Mouse (Mus musculus): Measurements from ENCODE around the gene Tcf20. TPM values are rescaled to one million over a fixed set of nuclear protein-coding genes. Genes with fewer than 3 reads are reported as not detected.

The Tcf20 gene
- 4.0 and 6.0 TPM in 2 replicates for polyA plus RNA-seq (2016; fragmentation: Nextera tagmentation; extraction: Ambion mirVana)

DNA sequence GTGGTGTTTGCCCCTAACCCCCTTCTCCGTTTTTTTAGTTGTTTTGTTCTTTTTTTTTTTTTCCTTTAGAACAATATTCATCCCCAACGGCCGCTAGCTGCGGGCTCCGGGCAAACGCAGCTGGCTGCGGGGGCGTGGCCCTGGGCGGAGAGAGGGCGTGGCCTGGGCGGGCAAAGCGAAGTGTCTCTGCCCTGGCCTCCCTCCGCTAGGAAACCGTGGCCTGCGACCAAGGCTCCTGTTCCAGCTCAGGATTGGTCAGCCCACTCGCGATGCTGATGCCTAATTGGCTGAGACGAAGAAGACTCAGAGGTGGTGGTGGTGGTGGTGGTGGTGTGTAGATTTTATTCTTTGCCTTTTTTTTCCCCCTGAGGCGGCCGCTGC lies at the start of gene Tcf20:
Gene Tcf20 (minus strand): TSS at position 141 of the 381 bp plus-strand sequence.
- Histone ChIP-seq H3K27ac (no peak within 1 kb of the TSS), H3K4me1 (peaks cover 39% of the 10 kb centered on the region), H3K9me3 (no peaks in the 10 kb centered on the region), H3K4me3 (peak within 1 kb of the TSS; percentile 61), H3K36me3 (no peaks in the 10 kb centered on the region), H3K27me3 (ENCODE audit: insufficient read depth, poor library complexity, severe bottlenecking) (peaks cover 77% of the 10 kb centered on the region)
- under 1% methylated on average over 20 of the region's 20 CpGs for WGBS
- DNase-seq (ENCODE audit: low spot score), result peak; percentile 95

DNA sequence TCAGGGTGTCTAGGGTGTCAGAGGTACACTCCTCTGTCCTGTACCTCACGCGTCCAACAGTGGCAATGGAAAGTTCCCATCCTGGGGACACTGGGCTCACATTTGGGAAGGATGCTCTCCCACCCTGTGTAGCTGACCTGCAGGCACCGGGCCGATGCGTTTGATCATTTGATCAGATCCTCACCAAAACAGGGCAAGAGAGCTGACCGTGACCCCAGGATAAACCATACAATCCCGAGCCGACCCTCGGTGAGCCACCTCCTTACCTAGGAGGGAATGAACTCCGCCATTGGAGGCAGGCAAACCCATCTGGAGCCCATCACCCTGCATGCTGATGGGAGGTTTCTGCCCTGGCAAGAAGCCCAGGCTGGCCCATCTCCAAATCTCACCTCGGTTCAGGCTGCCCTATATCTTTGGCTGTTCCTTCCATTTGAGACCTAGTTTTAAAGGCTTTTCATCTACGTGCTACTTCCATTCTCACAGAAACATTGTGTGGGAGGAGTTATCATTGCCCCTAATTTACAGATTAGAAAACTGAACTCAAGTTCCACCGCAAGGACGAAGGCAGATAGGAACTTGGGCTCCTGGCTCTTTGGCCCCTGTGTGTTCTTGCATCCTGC lies 49.3 kb upstream of the Tcf20 start:
- WGBS, result 81% methylated on average over 14 of the region's 14 CpGs
- H3K27me3 ChIP-seq (ENCODE audit: insufficient read depth, poor library complexity, severe bottlenecking), result peaks cover 59% of the 10 kb centered on the region
- H3K27ac ChIP-seq, result no peak overlapping the region
- no peaks in the 10 kb centered on the region for H3K9me3 ChIP-seq
- H3K4me3 ChIP-seq, result no peak overlapping the region
- H3K36me3 ChIP-seq, result no peaks in the 10 kb centered on the region
- H3K4me1 ChIP-seq, result peaks cover 45% of the 10 kb centered on the region
- no peak for DNase-seq (ENCODE audit: low spot score)

DNA sequence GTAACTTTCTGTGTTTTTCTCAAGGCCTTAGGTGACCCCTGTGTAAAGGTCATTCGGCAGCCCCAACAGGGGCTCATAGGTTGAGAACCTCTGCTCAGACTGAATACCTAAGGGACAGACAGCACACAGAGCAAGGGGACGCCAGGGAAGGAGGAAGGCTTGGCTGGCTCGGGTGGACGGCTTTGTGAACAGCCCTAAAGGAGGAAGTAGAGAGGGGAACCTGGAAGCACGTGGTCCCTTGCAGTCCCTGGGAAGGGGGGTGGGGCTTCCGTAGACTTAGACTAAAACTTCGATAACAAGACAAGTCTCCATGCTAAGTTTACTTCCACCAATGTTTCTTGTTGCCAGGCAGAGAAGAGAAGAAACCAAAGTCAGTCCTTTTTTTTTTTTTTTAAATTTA lies 48.4 kb upstream of the Tcf20 start:
- no peaks in the 10 kb centered on the region for H3K36me3 ChIP-seq
- H3K27ac ChIP-seq, result no peak overlapping the region
- H3K27me3 ChIP-seq (ENCODE audit: insufficient read depth, poor library complexity, severe bottlenecking), result peaks cover 68% of the 10 kb centered on the region
- no peaks in the 10 kb centered on the region for H3K9me3 ChIP-seq
- no peak overlapping the region for H3K4me3 ChIP-seq
- peaks cover 45% of the 10 kb centered on the region for H3K4me1 ChIP-seq
- 56% methylated on average over 7 of the region's 7 CpGs for WGBS
- DNase-seq (ENCODE audit: low spot score), result no peak

DNA sequence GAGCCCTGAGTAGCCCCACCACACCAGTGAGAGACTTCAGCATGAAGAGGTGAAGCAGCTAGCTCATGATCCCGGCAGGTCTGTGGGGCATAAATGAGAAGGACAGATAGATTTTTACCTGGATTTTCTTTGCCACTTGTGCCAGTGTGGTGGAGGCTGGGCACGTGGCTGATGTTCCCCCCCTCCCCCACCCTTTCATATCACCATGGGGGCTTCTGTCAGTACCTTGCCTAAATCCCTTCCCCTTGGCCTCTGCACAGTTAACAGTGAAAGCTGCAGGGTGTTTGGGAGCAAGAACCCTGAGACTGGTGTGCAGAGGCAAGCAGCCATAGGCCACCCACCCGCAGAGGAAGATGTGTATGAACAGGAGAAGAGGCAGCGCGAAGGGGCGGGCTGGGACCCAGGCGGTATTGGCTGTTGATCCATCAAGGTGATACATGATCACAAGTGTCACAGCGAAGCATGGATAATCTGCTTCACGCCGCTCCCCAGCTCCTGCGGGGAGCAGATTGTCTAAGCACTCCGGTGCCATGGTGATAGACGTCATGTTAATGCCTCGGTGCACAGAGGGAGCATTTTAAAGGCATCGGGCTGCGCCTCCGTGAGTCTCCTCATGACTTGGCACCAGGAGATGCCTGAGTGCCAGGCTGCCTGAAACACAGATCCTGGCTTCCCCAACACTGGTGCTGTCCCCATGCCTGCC lies 46.8 kb upstream of the Tcf20 start:
- H3K27ac ChIP-seq, result peak overlapping the region; percentile 26
- peak overlapping the region; percentile 38 for H3K4me3 ChIP-seq

DNA sequence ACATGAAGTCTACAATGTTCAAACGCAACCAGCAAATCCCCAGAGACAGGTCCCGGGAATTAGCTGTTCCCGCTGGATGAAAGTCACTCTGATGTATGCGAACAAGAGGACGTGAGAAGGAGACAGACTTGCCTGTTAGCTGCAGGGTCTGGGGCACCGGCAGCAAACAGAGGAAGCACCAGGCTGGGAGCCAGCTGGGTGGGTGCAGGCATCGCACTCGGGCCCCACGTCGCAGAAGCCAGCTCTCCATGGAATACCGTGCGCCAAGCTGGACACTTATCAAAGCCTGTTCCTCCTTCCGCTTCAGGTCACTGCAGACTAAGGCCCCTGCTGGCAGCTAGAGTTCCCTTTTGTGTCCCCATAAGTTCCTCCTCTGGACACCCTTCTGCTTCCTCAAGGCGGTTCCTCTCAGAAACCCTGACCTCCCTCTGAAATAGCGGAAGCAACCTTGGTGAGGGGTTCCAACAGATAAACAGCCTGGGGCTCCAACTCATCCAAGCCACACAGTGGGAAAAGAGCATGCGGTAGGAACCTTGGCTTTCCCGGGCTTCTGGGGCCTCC lies 45.4 kb upstream of the Tcf20 start, which contains the start of gene Nfam1:
Gene Nfam1 (minus strand): TSS at position 326 of the 561 bp plus-strand sequence.
- Histone ChIP-seq H3K4me1 (peaks cover 54% of the 10 kb centered on the region), H3K4me3 (peak within 1 kb of the TSS; percentile 30), H3K36me3 (no peaks in the 10 kb centered on the region), H3K9me3 (no peaks in the 10 kb centered on the region), H3K27ac (peak within 1 kb of the TSS; percentile 26; the same call in 1 of the 2 replicates), H3K27me3 (ENCODE audit: insufficient read depth, poor library complexity, severe bottlenecking) (peaks cover 57% of the 10 kb centered on the region)
- DNase-seq (ENCODE audit: low spot score), result no peak
- WGBS, result 20% methylated on average over 17 of the region's 17 CpGs

More for the DNA sequence above, 46.8 kb upstream of the Tcf20 start:
- DNase-seq (ENCODE audit: low spot score), result no peak
- H3K4me1 ChIP-seq, result peaks cover 50% of the 10 kb centered on the region
- H3K36me3 ChIP-seq, result no peaks in the 10 kb centered on the region
- WGBS, result 9% methylated on average over 17 of the region's 17 CpGs
- no peaks in the 10 kb centered on the region for H3K9me3 ChIP-seq
- peaks cover 66% of the 10 kb centered on the region for H3K27me3 ChIP-seq (ENCODE audit: insufficient read depth, poor library complexity, severe bottlenecking)

DNA sequence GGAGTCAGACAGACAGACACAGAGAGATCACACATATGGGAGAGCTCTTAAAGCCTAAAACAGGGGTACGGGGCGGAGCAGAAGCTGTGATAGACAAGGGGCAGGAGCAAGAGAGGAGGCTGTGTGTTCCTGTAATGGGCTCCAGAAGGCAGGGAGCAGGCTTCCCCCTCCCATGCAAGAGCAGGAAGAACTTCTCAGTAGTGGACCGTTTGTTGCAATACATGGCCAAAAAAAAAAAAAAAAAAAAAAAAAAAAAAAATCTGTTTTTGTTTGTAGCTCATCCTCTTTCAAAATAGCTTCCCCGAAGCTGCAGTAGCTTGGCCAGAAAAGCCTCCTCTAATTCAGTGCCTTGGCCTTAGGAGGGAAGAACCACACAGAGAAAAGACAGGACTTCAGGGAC lies 43.2 kb upstream of the Tcf20 start:
- Histone ChIP-seq H3K4me3 (no peak overlapping the region), H3K27ac (0 out of 2 replicates have a peak overlapping the region, but pooled peaks have one; percentile 79), H3K27me3 (ENCODE audit: insufficient read depth, poor library complexity, severe bottlenecking) (peaks cover 71% of the 10 kb centered on the region), H3K9me3 (no peaks in the 10 kb centered on the region), H3K36me3 (no peaks in the 10 kb centered on the region), H3K4me1 (peaks cover 63% of the 10 kb centered on the region)
- WGBS, result 60% methylated on average over 4 of the region's 4 CpGs
- DNase-seq (ENCODE audit: low spot score), result no peak

DNA sequence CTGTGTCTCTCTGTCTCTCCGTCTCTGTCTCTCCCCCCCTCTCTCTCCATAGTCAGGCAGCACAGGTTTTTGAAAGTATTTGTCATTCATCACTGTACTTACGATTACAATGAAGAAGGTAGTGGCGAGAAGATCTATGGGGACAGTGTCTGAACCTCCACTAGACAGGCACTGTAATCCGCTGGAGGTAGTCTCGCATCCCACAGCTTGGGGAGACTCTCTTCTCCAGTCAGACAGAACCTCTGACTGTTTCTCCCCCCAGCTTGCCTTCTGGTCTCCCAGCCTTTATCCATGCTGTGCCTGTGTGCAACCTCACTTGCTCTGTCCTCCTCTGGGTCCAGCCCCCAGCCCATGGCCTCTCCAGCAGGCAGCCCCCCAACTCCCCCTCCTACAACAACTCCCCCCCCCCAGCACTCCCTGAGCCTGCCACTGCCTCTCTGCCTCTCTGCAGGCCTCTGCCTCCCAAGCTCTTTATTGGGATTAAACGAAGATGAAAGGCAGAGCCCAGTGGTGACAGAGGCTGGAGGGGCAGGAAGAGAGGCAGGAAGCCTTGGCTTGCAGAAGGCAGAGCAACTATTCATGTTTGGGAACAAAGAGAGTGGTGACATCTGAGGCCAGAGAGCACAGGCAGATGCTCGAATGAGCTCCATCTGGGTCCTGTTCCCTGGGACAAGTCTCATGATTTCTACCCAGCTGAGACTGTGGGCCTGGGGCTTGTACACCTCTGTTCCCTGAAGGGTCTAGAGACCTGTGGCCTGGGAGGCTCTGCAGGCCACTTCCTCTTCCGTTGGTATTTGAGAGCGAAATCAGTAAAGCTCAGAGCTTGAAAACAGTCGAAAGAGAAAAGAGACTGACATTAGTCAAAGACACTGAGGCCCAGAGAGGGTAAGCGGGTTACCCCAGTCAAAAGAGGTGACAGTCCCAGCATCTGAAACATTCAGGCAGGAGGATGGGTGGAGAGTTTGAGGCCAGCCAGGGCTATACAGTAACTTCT lies 42.4 kb upstream of the Tcf20 start:
- Histone ChIP-seq H3K36me3 (no peaks in the 10 kb centered on the region), H3K27ac (peak overlapping the region; percentile 79), H3K9me3 (no peaks in the 10 kb centered on the region), H3K27me3 (ENCODE audit: insufficient read depth, poor library complexity, severe bottlenecking) (peaks cover 70% of the 10 kb centered on the region), H3K4me3 (no peak overlapping the region), H3K4me1 (peaks cover 71% of the 10 kb centered on the region)
- WGBS, result 37% methylated on average over 11 of the region's 11 CpGs
- no peak for DNase-seq (ENCODE audit: low spot score)

DNA sequence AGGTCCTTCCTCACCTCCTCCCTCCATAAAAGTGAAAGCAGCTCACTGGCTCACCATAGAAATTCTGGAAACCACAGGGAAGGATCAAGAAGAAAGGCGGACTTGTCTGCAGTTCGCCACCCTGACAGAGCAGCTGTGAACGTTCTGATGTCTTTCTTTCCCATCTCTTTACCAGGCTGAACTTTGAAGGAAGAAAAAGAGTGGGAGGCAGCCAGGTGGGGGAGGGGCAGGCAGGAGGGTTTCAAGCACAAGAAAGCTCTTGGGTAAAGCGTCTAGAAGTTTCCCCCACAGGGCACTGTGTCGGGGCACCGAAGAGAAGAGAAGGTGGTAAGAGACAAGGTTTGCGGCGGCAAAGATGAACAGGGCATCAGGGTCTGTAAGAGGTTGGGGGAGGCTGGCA lies 38.5 kb upstream of the Tcf20 start:
- H3K36me3 ChIP-seq, result no peaks in the 10 kb centered on the region
- peak overlapping the region; percentile 17; the same call in 1 of the 2 replicates for H3K27ac ChIP-seq
- H3K4me1 ChIP-seq, result peaks cover 60% of the 10 kb centered on the region
- 56% methylated on average over 8 of the region's 8 CpGs for WGBS
- DNase-seq (ENCODE audit: low spot score), result no peak
- no peaks in the 10 kb centered on the region for H3K9me3 ChIP-seq
- 0 out of 2 replicates have a peak overlapping the region, but pooled peaks have one; percentile 7 for H3K4me3 ChIP-seq
- peaks cover 69% of the 10 kb centered on the region for H3K27me3 ChIP-seq (ENCODE audit: insufficient read depth, poor library complexity, severe bottlenecking)

DNA sequence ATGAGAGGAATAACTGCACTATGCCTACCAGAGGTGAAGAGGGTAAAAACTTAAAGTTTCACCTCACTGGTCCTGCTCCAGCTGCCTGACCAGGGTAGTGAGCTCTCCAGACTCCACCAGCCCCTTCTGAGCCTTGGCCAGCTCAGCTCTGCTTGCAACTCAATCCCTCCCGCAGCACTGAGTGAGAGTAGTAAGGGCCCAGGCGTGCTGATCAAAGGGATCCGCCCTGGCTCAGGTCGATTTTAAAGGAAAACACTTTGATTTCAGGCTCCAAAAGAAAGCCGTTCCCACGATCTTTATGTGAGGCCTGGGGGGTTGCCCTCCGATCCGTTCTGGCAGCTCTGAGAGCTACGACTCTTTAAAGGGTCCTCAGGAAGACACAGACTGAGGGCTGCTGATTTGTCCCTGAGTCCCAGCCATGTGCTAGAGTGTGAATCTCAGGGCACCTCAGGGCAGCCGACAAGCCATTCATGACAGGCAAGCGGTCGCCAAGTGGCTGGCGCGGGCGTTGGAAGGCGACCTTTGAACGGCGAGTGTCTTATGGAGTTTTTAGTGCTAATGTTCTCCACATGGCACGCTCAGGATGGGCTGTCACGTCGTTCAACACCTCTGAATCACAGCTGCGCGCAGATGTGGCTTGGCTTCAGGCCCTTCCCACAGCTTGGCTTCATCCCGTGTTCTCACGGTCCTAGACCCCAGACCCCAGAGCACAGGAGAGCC lies 37.5 kb upstream of the Tcf20 start:
- DNase-seq (ENCODE audit: low spot score), result no peak
- WGBS, result 8% methylated on average over 25 of the region's 25 CpGs
- peaks cover 58% of the 10 kb centered on the region for H3K4me1 ChIP-seq
- H3K27ac ChIP-seq, result peak overlapping the region; percentile 52
- peaks cover 68% of the 10 kb centered on the region for H3K27me3 ChIP-seq (ENCODE audit: insufficient read depth, poor library complexity, severe bottlenecking)
- no peaks in the 10 kb centered on the region for H3K36me3 ChIP-seq
- H3K4me3 ChIP-seq, result peak overlapping the region; percentile 7; the same call in 1 of the 2 replicates
- H3K9me3 ChIP-seq, result no peaks in the 10 kb centered on the region

DNA sequence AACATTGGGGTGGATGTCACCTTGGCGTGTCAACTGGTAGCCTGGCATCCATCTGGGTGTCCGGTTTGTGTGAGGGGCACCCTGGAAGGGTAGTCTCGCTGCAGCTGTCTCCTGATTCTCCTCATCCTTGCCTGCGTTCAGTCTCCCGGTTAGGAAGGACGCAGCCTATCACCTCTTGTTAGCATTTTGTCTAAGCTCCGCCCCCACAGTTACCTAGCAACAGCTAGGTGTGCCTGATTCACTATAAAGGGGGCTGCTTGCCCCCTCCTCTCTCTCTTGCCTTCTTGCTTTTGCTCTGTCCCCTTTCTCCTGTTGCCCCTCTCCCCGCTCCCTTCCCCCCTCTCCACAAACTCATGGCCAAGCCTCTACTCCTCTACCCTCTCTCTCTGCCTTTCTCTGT lies 35.3 kb upstream of the Tcf20 start:
- peaks cover 63% of the 10 kb centered on the region for H3K27me3 ChIP-seq (ENCODE audit: insufficient read depth, poor library complexity, severe bottlenecking)
- no peaks in the 10 kb centered on the region for H3K9me3 ChIP-seq
- H3K27ac ChIP-seq, result no peak overlapping the region
- WGBS, result 25% methylated on average over 8 of the region's 8 CpGs
- peaks cover 47% of the 10 kb centered on the region for H3K4me1 ChIP-seq
- no peaks in the 10 kb centered on the region for H3K36me3 ChIP-seq
- no peak overlapping the region for H3K4me3 ChIP-seq
- DNase-seq (ENCODE audit: low spot score), result no peak

DNA sequence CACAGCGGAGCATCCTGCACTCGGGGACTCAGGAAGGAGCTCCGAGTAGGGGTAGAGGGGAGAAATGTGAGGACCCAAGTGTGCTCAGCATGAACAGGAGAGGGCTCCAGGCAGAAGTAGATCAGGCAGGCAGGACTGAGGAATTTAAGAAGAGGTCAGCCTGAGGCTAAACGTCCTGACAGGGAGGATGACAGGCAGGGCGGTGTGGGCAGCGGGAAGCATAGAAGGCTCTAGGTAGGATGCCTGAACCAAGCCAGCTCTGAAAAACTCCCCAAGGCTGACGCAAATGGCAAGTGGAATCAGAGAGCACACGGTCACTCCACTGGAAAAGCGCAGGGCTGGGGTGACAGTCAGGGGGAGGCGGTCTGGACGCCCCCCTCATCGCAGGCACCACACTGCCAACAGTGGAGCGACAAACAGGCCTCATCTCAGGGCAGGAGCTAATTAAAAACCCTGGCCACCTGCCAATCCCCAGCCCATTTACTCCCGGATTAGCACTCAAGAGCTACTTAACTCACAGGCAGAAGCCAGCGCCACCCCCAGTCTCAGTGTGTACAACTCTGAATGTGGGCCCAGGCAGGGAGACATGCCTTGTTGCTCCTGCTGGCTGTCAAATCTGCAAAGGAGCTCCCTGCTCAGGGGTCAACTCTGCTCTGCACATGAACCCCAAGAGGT lies 23.5 kb upstream of the Tcf20 start:
- Histone ChIP-seq H3K36me3 (no peaks in the 10 kb centered on the region), H3K9me3 (no peaks in the 10 kb centered on the region), H3K27ac (peak overlapping the region; percentile 75), H3K4me3 (0 out of 2 replicates have a peak overlapping the region, but pooled peaks have one; percentile 10), H3K4me1 (peaks cover 30% of the 10 kb centered on the region), H3K27me3 (ENCODE audit: insufficient read depth, poor library complexity, severe bottlenecking) (peaks cover 50% of the 10 kb centered on the region)
- WGBS, result 18% methylated on average over 15 of the region's 15 CpGs
- DNase-seq (ENCODE audit: low spot score), result peak; percentile 85

Data from heart, embryonic 10.5 days (tissue).